Comparison of ENCODE assay signal across 9 mouse cellular contexts in genomic region chr12:12301815-12302214, GRCm38 (mm10). TPM values are rescaled to one million over a fixed set of nuclear protein-coding genes. Genes with fewer than 3 reads are reported as not detected.
A peak's percentile ranks its signal among the peaks of the same experiment; 100 is the strongest.
DNase-seq lines count a peak whose midpoint lies in the region; ATAC-seq and TF ChIP-seq lines count a peak whose summit lies in the region.
"Had no signal": no experiment of that assay in that cellular context is flagged by ENCODE, and none has a peak within 500 bp of the region (broad histone marks: within the 10 kb centered on the region; RNA-seq: fewer than 3 reads in every experiment).

No protein-coding gene starts in this region.

- WGBS in heart, embryonic 14.5 days, result 9% methylated on average over 4 of the region's 4 CpGs
- WGBS in liver, embryonic 14.5 days (ENCODE audit: insufficient replicate concordance), result 7% methylated on average over 4 of the region's 4 CpGs
- 55% methylated on average over 4 of the region's 4 CpGs for WGBS in midbrain, embryonic 14.5 days

- no peak overlapping the region for H3K4me3 ChIP-seq in heart, embryonic 14.5 days (ENCODE audit: control insufficient read depth in 1 of 2, insufficient read depth in 1 of 2, low read depth in 1 of 2, low read length in 2 of 2)
- no peak overlapping the region for H3K4me3 ChIP-seq in liver, embryonic 14.5 days (ENCODE audit: insufficient read depth in 1 of 2, low read depth in 2 of 2, low read length in 2 of 2)
- no peak overlapping the region for H3K4me3 ChIP-seq in midbrain, embryonic 14.5 days (replicated peaks; ENCODE audit: low read depth, low read length)
- H3K4me3 ChIP-seq: limb, embryonic 15.5 days had no signal

- H3K27me3 ChIP-seq in heart, embryonic 14.5 days (ENCODE audit: control insufficient read depth, insufficient read depth, low read length), result no peaks in the 10 kb centered on the region
- no peaks in the 10 kb centered on the region for H3K27me3 ChIP-seq in liver, embryonic 14.5 days (ENCODE audit: control insufficient read depth, insufficient read depth, low read length)
- H3K27me3 ChIP-seq in midbrain, embryonic 14.5 days (ENCODE audit: control insufficient read depth, insufficient read depth, low read length), result no peaks in the 10 kb centered on the region
- H3K27me3 ChIP-seq: limb, embryonic 15.5 days had no signal

- H3K4me2 ChIP-seq in heart, embryonic 14.5 days (ENCODE audit: low read length), result no peak overlapping the region
- H3K4me2 ChIP-seq in liver, embryonic 14.5 days (ENCODE audit: low read depth), result no peak overlapping the region
- no peak overlapping the region for H3K4me2 ChIP-seq in midbrain, embryonic 14.5 days (ENCODE audit: low read length)
- H3K4me2 ChIP-seq: limb, embryonic 15.5 days had no signal

- no peak overlapping the region for H3K9ac ChIP-seq in heart, embryonic 14.5 days (ENCODE audit: low read length)
- H3K9ac ChIP-seq in liver, embryonic 14.5 days (replicated peaks), result no peak overlapping the region
- no peak overlapping the region for H3K9ac ChIP-seq in midbrain, embryonic 14.5 days (replicated peaks; ENCODE audit: low read length)
- H3K9ac ChIP-seq: limb, embryonic 15.5 days had no signal

- peaks cover 34 to 42% of the 10 kb centered on the region in 2 experiments for H3K4me1 ChIP-seq in heart, embryonic 14.5 days (ENCODE audit: control insufficient read depth in 2 of 2, insufficient read depth in 2 of 2, low read length in 2 of 2)
- peaks cover 0 to 5% of the 10 kb centered on the region in 2 experiments; a peak in 1 of 4 replicates for H3K4me1 ChIP-seq in liver, embryonic 14.5 days (replicated peaks; ENCODE audit: control insufficient read depth in 2 of 2, insufficient read depth in 2 of 2, low read length in 1 of 2)
- no peaks in the 10 kb centered on the region for H3K4me1 ChIP-seq in midbrain, embryonic 14.5 days (ENCODE audit: control insufficient read depth, insufficient read depth, low read length)

- peak; percentile 40 for TF ChIP-seq CTCF in liver, embryonic 14.5 days (IDR thresholded peaks at IDR 0.05; ENCODE audit: low read depth)

- H3K9me3 ChIP-seq in heart, embryonic 14.5 days (ENCODE audit: control insufficient read depth, low read length), result no peaks in the 10 kb centered on the region
- H3K9me3 ChIP-seq in liver, embryonic 14.5 days (ENCODE audit: control insufficient read depth, low read length), result no peaks in the 10 kb centered on the region
- no peaks in the 10 kb centered on the region for H3K9me3 ChIP-seq in midbrain, embryonic 14.5 days (ENCODE audit: control insufficient read depth, low read length)
- H3K9me3 ChIP-seq: limb, embryonic 15.5 days had no signal

- no peak for TF ChIP-seq EP300 in liver, embryonic 14.5 days (IDR thresholded peaks at IDR 0.05; ENCODE audit: low read depth)

- peaks cover 10% of the 10 kb centered on the region for H3K36me3 ChIP-seq in heart, embryonic 14.5 days (ENCODE audit: control insufficient read depth, insufficient read depth, low read length)
- H3K36me3 ChIP-seq in liver, embryonic 14.5 days (replicated peaks; ENCODE audit: control insufficient read depth, insufficient read depth, low read depth), result no peaks in the 10 kb centered on the region
- H3K36me3 ChIP-seq in midbrain, embryonic 14.5 days (ENCODE audit: control insufficient read depth, insufficient read depth, low read length), result no peaks in the 10 kb centered on the region
- H3K36me3 ChIP-seq: limb, embryonic 15.5 days had no signal

- DNase-seq in B cell, adult 2 months, result peak; percentile 76 to 82
- DNase-seq in MEL-GATA-1-ER (ENCODE audit: extremely low read depth, low read depth), result peak; percentile 93
- peak in 2 of 3 experiments; percentile 9 to 33 for DNase-seq in liver, embryonic 14.5 days (ENCODE audit: low read depth in 3 of 3, low spot score in 3 of 3)
- DNase-seq in spleen, adult 12 weeks (ENCODE audit: low spot score), result peak; percentile 44
- DNase-seq in cerebellum, postnatal 36 days, result no peak
- no peak for DNase-seq in c-Kit-positive CD71-positive TER-119-positive erythroid progenitor cells, embryonic 14.5 days (ENCODE audit: low spot score)
- no peak for DNase-seq in midbrain, embryonic 14.5 days

- peak; percentile 64; the same call in 1 of the 2 replicates for ATAC-seq in heart, embryonic 14.5 days (ENCODE audit: insufficient number of reproducible peaks, insufficient read depth, low FRiP score, low read depth)
- peak; percentile 65 for ATAC-seq in liver, embryonic 14.5 days (ENCODE audit: insufficient read depth)
- no peak for ATAC-seq in midbrain, embryonic 14.5 days (ENCODE audit: low FRiP score, low TSS enrichment)

- H3K27ac ChIP-seq in heart, embryonic 14.5 days (replicated peaks in 1 of 2; ENCODE audit: control insufficient read depth in 1 of 2, insufficient read depth in 1 of 2, low read depth in 2 of 2, low read length in 2 of 2), result peak overlapping the region; percentile 33 to 69
- H3K27ac ChIP-seq in liver, embryonic 14.5 days, result no peak overlapping the region
- H3K27ac ChIP-seq in midbrain, embryonic 14.5 days (replicated peaks; ENCODE audit: low read depth, low read length), result no peak overlapping the region
- H3K27ac ChIP-seq: limb, embryonic 15.5 days had no signal

RNA-seq across cellular contexts. Expression of gene Fam49a, which starts 39.9 kb away (rescaled TPM):
- 37.8 and 40.5 TPM in 2 replicates for polyA plus RNA-seq in heart, embryonic 14.5 days (2014; fragmentation: Nextera tagmentation; extraction: Ambion mirVana)
- polyA plus RNA-seq in liver, embryonic 14.5 days (2012; rRNA removed), result 0.40 and 1.0 TPM in 2 replicates
- polyA plus RNA-seq in liver, embryonic 14.5 days (2014; fragmentation: Nextera tagmentation; extraction: Ambion mirVana), result 2.4 and 3.3 TPM in 2 replicates
- 48.6 and 57.0 TPM in 2 replicates for polyA plus RNA-seq in midbrain, embryonic 14.5 days (2014; fragmentation: Nextera tagmentation; extraction: Ambion mirVana)

Comparison
In these comparisons a context has a peak if more than half of its experiments do, and no peak if none do; other contexts are left out.
1. DNase-seq: peak in B cell, adult 2 months (2 of 2), MEL-GATA-1-ER (single experiment), liver, embryonic 14.5 days (2 of 3) and spleen, adult 12 weeks (single experiment); none in cerebellum, postnatal 36 days (0 of 2), c-Kit-positive CD71-positive TER-119-positive erythroid progenitor cells, embryonic 14.5 days (single experiment) and midbrain, embryonic 14.5 days (single experiment).
2. H3K27ac ChIP-seq: peak in heart, embryonic 14.5 days (2 of 2); none in liver, embryonic 14.5 days (single experiment) and midbrain, embryonic 14.5 days (single experiment).